Mouse (Mus musculus): ENCODE measurements around the gene Dis3l. TPM values are rescaled to one million over a fixed set of nuclear protein-coding genes. Genes with fewer than 3 reads are reported as not detected.
"Not testable (repeated sequence)": the region's sequence is repeated elsewhere in the genome, so short reads cannot be mapped to it uniquely, and the experiment has no call there.

Gene Dis3l
- polyA plus RNA-seq, 1 experiment from 2014 or later, result 16.2 TPM

DNA sequence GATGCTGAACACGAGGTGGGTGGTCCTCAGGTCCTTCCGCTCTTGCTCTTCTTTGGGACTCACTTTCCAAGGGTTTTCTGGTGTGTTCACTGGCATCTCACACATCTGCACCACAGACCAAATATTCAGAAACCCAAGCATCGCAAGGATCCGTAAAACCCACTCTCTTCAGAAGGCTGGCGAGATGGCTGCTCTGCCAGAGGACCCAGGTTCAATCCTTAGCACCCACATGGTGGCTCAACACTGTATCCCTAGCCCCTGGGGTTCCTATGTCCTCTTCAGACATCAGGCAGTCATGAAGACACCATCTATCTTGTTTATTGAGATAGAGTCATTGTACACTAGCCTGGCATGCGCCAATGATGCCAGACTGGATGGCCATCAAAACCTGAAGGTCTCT lies 26.4 kb downstream of the Dis3l start:
- Histone ChIP-seq H3K27me3 (replicated peaks) (no peaks in the 10 kb centered on the region), H3K9me3 (no peaks in the 10 kb centered on the region), H3K9ac (no peak overlapping the region), H3K27ac (replicated peaks) (no peak overlapping the region), H3K4me2 (no peak overlapping the region), H3K36me3 (peaks cover 87% of the 10 kb centered on the region), H3K4me3 (no peak overlapping the region), H3K4me1 (peaks cover 3% of the 10 kb centered on the region; the same call in 1 of the 2 replicates)
- 94% methylated on average over 6 of the region's 6 CpGs for WGBS
- no peak for ATAC-seq (ENCODE audit: extremely low read depth, insufficient number of reproducible peaks, low FRiP score, low TSS enrichment)

DNA sequence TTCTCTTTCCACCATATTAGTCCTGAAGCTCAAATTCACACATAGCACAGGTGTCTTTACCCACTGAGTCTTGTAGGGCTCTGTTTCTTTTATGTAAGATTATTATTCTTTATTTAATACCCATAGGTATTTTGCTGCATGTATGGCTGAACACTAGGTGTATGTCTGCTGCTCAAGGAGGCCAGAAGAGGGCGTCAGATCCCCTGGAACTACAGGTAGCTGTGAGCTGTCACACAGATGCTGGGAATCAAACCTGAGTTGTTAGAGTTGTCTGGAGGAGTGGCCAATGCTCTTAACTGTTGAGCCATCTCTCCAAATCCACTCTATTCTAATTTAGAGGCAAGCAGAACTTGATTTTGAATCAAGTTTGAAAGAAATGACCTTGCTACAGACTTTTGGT lies 29.0 kb downstream of the Dis3l start:
- no peak overlapping the region for H3K4me3 ChIP-seq
- no peaks in the 10 kb centered on the region for H3K27me3 ChIP-seq (replicated peaks)
- H3K4me2 ChIP-seq, result no peak overlapping the region
- H3K4me1 ChIP-seq, result peaks cover 3% of the 10 kb centered on the region; the same call in 1 of the 2 replicates
- H3K27ac ChIP-seq (replicated peaks), result no peak overlapping the region
- no peaks in the 10 kb centered on the region for H3K9me3 ChIP-seq
- peaks cover 85% of the 10 kb centered on the region for H3K36me3 ChIP-seq
- WGBS, result 26% methylated on average over 1 of the region's 1 CpGs
- H3K9ac ChIP-seq, result no peak overlapping the region
- no peak for ATAC-seq (ENCODE audit: extremely low read depth, insufficient number of reproducible peaks, low FRiP score, low TSS enrichment)

DNA sequence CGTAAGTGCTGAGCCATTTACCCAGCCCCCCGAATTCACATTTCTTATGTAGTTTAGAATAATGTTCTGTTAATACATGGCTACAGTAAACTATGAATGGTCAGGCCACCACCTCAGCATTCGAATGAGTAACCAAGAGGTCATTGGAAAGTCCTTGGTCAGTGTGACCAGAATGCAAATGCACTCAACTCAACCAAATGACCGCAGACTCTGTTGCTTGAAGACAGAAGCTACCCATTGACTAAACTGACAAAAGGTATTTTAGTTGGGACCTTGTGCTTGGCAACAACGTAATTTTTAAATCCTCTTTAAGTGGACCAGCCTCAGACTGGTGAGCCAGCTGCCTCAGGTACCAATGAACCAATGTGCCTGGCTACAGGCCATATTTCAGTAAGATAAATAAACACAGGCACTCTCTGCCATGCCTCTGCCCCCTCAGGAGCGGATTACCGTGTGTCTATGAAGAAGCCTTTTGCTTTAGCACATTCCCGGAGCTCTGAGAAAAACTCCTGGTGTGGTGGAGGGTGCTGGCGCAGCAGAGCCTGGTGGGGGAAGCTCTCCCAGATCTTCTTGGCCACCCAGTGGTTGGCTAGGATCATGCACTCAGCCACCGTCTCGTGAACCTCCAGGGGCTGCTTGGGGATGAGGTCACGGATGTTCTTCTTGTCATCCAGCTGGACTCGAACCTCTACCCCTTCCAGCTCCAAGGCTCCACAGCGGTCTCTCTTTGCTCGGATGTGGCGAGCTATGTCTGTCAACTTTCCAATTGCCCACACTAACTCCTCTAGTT lies 29.9 kb downstream of the Dis3l start:
- no peak overlapping the region for H3K4me3 ChIP-seq
- no peak overlapping the region for H3K4me2 ChIP-seq
- H3K27ac ChIP-seq (replicated peaks), result no peak overlapping the region
- no peak overlapping the region for H3K9ac ChIP-seq
- no peaks in the 10 kb centered on the region for H3K27me3 ChIP-seq (replicated peaks)
- H3K36me3 ChIP-seq, result peaks cover 87% of the 10 kb centered on the region
- no peaks in the 10 kb centered on the region for H3K9me3 ChIP-seq
- no peak for ATAC-seq (ENCODE audit: extremely low read depth, insufficient number of reproducible peaks, low FRiP score, low TSS enrichment)
- 62% methylated on average over 16 of the region's 16 CpGs for WGBS
- H3K4me1 ChIP-seq, result peaks cover 3% of the 10 kb centered on the region; the same call in 1 of the 2 replicates

DNA sequence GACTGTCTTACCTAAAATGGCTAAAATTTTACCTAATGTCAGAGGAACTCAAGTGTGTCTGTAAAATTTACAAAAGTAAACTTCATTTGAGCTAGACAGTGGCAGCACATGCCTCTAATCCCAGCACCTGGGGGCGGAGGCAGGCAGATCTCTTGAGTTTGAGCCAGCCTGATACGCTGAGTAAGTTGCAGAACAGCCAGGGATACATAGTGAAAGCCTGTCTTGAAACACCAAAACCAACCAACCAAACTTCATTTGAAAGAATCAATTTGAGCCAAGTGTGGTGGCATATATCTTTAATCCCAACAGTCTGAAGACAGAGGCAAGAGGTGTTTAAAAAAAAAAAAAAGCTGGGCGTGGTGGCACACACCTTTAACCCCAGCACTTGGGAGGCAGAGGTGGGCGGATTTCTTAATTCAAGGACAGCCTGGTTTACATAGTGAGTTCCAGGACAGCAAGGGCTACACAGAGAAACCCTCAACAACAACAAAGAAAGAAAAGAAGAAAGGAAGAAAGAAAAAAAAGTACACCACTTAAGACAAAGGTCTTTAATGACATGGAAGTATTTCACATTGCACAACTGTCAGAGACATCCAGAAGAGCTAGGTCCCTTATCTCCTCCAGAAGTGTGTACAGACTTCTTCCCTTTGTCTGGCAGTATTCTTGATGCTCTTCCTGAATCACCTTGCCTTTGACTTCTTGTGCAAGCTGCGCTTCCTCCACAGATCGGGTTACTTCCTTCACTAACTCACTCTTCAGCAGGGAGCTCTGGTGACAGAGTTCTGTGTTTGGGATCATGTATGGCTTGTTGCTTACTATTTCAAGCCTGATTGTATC lies 34.4 kb downstream of the Dis3l start:
- 85% methylated on average over 6 of the region's 6 CpGs for WGBS
- no peak overlapping the region for H3K9ac ChIP-seq
- ATAC-seq (ENCODE audit: extremely low read depth, insufficient number of reproducible peaks, low FRiP score, low TSS enrichment), result no peak
- H3K4me3 ChIP-seq, result no peak overlapping the region
- H3K4me1 ChIP-seq, result no peaks in the 10 kb centered on the region
- H3K36me3 ChIP-seq, result peaks cover 92% of the 10 kb centered on the region
- H3K27me3 ChIP-seq (replicated peaks), result no peaks in the 10 kb centered on the region
- H3K9me3 ChIP-seq, result no peaks in the 10 kb centered on the region
- H3K4me2 ChIP-seq, result no peak overlapping the region
- no peak overlapping the region for H3K27ac ChIP-seq (replicated peaks)

DNA sequence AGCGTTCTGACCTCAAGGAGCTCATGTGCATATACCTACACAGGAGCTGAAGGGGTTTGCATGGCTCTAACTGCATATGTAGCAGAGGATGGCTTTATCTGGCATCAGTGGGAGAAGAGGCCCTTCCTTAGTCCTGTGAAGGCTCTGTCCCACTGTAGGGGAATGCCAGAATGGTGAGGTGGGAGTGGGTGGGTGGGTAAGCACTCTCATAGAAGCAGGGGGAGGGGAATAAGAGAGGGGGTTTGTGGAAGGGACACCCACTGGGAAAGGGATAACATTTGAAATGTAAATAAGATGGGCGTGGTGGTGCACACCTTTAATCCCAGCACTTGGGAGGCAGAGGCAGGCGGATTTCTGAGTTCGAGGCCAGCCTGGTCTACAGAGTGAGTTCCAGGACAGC lies 38.0 kb downstream of the Dis3l start:
- 78% methylated on average over 4 of the region's 4 CpGs for WGBS
- H3K27me3 ChIP-seq (replicated peaks); H3K4me1 ChIP-seq; ATAC-seq (ENCODE audit: extremely low read depth, insufficient number of reproducible peaks, low FRiP score, low TSS enrichment); H3K27ac ChIP-seq (replicated peaks); H3K9ac ChIP-seq; H3K4me3 ChIP-seq; H3K4me2 ChIP-seq; H3K9me3 ChIP-seq: not testable (repeated sequence)
- H3K36me3 ChIP-seq, result peaks cover 93% of the 10 kb centered on the region

DNA sequence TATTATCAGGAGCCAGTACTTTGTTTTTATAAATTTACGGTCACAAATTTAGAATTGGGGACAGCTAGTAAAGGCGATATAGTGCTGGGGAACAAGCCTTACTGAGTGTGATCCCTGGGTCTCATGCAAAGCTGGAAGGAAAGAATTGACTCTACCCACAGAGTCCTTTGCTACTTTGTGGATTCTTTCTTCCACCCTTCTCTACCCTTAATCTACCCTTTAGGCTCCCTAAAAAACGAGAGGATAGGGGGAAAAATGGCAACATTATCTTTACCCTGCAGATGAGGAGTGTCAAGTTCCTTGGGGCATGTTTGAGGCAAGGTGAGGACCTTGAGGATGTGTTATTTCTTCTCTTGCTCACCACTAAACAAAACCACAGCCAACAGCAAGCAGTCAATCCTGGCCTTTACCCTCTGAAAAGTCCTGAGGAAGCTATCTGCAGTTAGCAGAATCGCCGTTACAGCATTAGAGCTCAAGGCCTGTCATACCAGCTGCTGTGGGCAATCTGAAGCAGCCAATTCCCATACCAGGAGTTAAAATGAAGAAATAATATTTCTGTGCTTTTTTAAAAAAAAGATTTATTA lies 58.6 kb downstream of the Dis3l start:
- H3K36me3 ChIP-seq, result peaks cover 15% of the 10 kb centered on the region; the same call in 1 of the 2 replicates
- peak overlapping the region; percentile 91; the same call in 1 of the 2 replicates for H3K27ac ChIP-seq (replicated peaks)
- H3K4me3 ChIP-seq, result peak overlapping the region; percentile 78
- ATAC-seq (ENCODE audit: extremely low read depth, insufficient number of reproducible peaks, low FRiP score, low TSS enrichment), result no peak
- 46% methylated on average over 5 of the region's 5 CpGs for WGBS
- peaks cover 12% of the 10 kb centered on the region for H3K4me1 ChIP-seq
- H3K4me2 ChIP-seq, result peak overlapping the region; percentile 79
- H3K9ac ChIP-seq, result peak overlapping the region; percentile 98
- no peaks in the 10 kb centered on the region for H3K27me3 ChIP-seq (replicated peaks)
- H3K9me3 ChIP-seq, result no peaks in the 10 kb centered on the region

DNA sequence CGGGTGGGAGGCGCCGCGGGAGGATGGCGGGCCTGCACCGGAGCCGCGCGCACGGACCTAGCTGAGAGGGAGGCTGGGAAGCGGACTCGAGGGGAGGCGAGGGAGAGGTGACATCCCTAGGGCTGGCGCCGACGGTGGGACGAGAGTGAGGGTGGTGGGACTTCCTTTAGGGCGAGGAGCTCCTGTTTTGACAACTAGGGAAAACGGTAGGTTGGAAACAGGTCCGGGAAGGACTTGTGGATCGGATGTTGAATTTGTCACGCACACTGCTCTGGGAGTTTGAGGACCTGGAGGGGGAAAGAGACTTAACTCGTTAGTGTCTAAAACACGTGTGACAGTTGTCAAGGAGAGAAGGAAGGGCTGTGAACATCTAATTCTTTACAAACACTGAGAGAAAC lies 59.3 kb downstream of the Dis3l start:
- peak overlapping the region; percentile 91 for H3K27ac ChIP-seq (replicated peaks)
- ATAC-seq (ENCODE audit: extremely low read depth, insufficient number of reproducible peaks, low FRiP score, low TSS enrichment), result peak; percentile 76
- peak overlapping the region; percentile 78 for H3K4me3 ChIP-seq
- under 1% methylated on average over 24 of the region's 24 CpGs for WGBS
- peak overlapping the region; percentile 98 for H3K9ac ChIP-seq
- H3K9me3 ChIP-seq, result no peaks in the 10 kb centered on the region
- peaks cover 13% of the 10 kb centered on the region; the same call in 1 of the 2 replicates for H3K36me3 ChIP-seq
- peaks cover 12% of the 10 kb centered on the region for H3K4me1 ChIP-seq
- no peaks in the 10 kb centered on the region for H3K27me3 ChIP-seq (replicated peaks)
- H3K4me2 ChIP-seq, result peak overlapping the region; percentile 79

DNA sequence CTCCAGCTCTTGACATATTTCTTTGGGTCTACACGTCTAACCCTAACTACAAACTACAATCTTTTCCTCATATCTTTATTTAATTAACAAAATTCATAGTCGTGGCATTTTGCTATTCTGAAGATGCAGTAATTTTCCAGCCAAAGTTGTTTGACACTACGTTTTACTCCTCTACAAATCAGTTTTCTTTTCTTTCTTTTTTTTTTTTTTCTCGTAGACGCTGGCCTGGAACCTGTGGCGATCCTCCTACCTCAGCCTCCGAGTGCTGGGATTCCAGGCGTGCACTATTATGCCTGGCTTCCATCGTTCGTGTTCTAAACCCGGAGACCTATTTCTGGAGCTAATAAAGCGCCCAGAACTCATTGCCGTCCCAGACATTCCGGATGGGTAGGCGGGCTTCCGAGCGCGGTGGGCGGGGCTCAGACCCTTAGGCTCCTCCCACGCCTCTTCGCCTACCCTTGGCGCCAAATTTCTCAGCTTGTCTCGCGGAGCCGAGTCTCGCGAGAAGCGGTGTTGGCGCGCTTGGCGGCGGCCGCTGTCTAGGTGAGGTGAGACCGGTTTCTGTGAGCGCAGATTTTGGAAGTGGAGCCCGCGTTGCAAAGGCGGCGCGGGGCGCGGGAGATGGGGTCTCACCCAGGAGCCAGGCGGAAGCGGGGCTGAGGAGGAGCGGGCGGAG lies 59.8 kb downstream of the Dis3l start, which contains the start of gene Tipin:
Gene Tipin, plus strand, starts transcription at position 477 of the 676 bp plus-strand sequence.
- peaks cover 12% of the 10 kb centered on the region for H3K4me1 ChIP-seq
- ATAC-seq (ENCODE audit: extremely low read depth, insufficient number of reproducible peaks, low FRiP score, low TSS enrichment), result peak; percentile 80
- H3K27me3 ChIP-seq (replicated peaks), result no peaks in the 10 kb centered on the region
- H3K9me3 ChIP-seq, result no peaks in the 10 kb centered on the region
- H3K4me3 ChIP-seq, result peak within 1 kb of the TSS; percentile 78
- H3K4me2 ChIP-seq, result peak within 1 kb of the TSS; percentile 79
- H3K9ac ChIP-seq, result peak within 1 kb of the TSS; percentile 98
- peak within 1 kb of the TSS; percentile 91 for H3K27ac ChIP-seq (replicated peaks)
- H3K36me3 ChIP-seq, result 0 out of 2 replicates have a peak, but pooled peaks cover 11% of the 10 kb centered on the region
- 2% methylated on average over 46 of the region's 46 CpGs for WGBS

DNA sequence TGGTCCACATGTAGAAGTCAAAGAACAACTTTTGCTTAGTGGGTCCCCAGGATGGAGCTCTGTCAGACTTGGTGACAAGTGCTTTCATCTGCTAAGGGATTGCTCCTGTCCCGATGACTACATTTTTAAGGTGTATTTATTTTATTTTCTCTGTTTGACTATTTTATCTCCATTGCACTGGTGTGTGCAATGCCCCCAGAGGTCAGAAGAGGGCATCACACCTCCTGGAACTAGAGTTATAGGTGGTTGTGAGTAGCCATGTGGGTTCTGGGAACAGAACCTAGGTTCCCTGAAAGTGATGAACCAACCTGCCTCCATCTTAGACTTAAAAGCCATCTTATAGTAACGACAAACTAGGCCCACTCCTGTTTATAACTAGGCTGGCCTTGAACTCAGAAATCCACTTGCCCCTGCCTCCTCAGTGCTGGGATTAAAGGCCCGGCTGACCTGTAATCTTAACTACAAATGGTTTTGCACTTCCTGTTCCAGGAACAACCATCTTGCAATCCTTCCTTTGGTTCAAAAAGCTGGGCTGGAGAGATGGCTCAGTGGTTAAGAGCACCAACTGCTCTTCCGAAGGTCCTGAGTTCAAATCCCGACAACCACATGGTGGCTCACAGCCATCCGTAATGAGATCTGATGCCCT lies 62.3 kb downstream of the Dis3l start:
- WGBS, result 90% methylated on average over 6 of the region's 6 CpGs
- no peak for ATAC-seq (ENCODE audit: extremely low read depth, insufficient number of reproducible peaks, low FRiP score, low TSS enrichment)

DNA sequence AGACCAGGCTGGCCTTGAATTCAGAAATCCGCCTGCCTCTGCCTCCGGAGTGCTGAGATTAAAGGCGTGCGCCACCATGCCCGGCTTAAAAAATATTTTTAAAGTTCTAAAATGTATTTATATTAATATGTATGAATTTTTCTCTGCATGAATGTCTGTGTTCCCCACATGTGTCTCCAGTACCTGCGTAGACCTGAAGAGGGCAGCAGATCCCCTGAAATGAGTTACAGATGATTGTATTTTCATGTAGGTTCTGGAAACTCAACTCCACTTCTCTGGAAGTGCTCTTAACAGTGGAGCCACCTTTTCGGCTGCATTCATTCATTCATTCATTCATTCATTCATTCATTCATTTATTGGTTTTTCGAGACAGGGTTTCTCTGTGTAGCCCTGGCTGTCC lies 63.4 kb downstream of the Dis3l start:
- WGBS, result 58% methylated on average over 8 of the region's 8 CpGs
- H3K4me1 ChIP-seq, result peaks cover 9% of the 10 kb centered on the region
- no peaks in the 10 kb centered on the region for H3K36me3 ChIP-seq
- H3K4me2 ChIP-seq, result no peak overlapping the region
- H3K9me3 ChIP-seq, result no peaks in the 10 kb centered on the region
- H3K27ac ChIP-seq (replicated peaks), result no peak overlapping the region
- H3K9ac ChIP-seq, result no peak overlapping the region
- ATAC-seq (ENCODE audit: extremely low read depth, insufficient number of reproducible peaks, low FRiP score, low TSS enrichment), result no peak
- no peak overlapping the region for H3K4me3 ChIP-seq
- no peaks in the 10 kb centered on the region for H3K27me3 ChIP-seq (replicated peaks)

More for the DNA sequence above, 62.3 kb downstream of the Dis3l start:
- H3K36me3 ChIP-seq, result no peaks in the 10 kb centered on the region
- H3K4me2 ChIP-seq, result no peak overlapping the region
- no peaks in the 10 kb centered on the region for H3K9me3 ChIP-seq
- no peaks in the 10 kb centered on the region for H3K27me3 ChIP-seq (replicated peaks)
- no peak overlapping the region for H3K4me3 ChIP-seq
- peaks cover 12% of the 10 kb centered on the region for H3K4me1 ChIP-seq
- H3K9ac ChIP-seq, result no peak overlapping the region
- H3K27ac ChIP-seq (replicated peaks), result no peak overlapping the region

All from heart, embryonic 13.5 days (tissue).